Mouse (Mus musculus) bone marrow macrophage, adult 2 months (primary cell): ENCODE results near the gene Aff3.

Experiments
- CTCF ChIP-seq: IDR thresholded peaks from 2 replicates; pipeline ENCODE4 v1.5.1; 2012; ENCODE audit warnings: low read depth, mild to moderate bottlenecking, low read length, moderate library complexity
- POLR2A ChIP-seq: IDR thresholded peaks from 2 replicates; pipeline ENCODE4 v1.6.1; 2012; ENCODE audit warnings: mild to moderate bottlenecking, low read depth, low read length, borderline replicate concordance

GRCm38 (mm10) chr1:38683158-38683721 lies 18.5 kb upstream of the Aff3 start:
- no peak for TF ChIP-seq POLR2A
- no peak for TF ChIP-seq CTCF
